Mouse (Mus musculus): ENCODE results near the gene Trp53rka.

DNA sequence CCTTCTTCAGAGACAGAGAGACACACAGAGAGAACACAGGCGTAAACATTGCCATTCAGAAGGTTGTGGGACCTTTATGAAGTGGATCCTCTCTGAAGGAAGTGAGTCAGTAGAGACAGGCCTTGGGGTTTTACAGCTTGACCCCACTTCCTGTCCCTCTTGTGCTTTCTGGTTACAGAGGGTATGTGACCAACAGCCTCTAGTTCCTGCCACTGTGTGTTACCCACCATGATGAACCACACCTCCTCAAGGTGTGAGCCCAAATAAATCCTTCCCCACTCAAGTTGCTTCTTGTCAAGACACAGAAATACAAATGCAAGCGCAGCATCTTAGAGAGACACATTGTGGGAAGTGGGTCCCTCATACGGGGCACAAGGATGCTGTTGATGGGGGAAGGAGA lies 47.9 kb upstream of the Trp53rka start:
- TF ChIP-seq CTCF (IDR thresholded peaks at IDR 0.05; ENCODE audit: low read depth, low read length) (no peak), POLR2A (IDR thresholded peaks at IDR 0.05; ENCODE audit: extremely low read depth, insufficient read depth, low read length) (no peak)

All from liver, adult 2 months (tissue).